Mouse (Mus musculus) cortical plate, adult 2 months (tissue): Measurements from ENCODE around the gene Lrrc8d.

Experiments used
- CTCF ChIP-seq: fragments of 200-500 bp; IDR thresholded peaks from 2 replicates; pipeline ENCODE4 v1.5.1; 2011; ENCODE audit warnings: mild to moderate bottlenecking, control low read depth, low read length; ENCODE audit not compliant: insufficient read depth; ENCODE audit errors: extremely low read depth
- POLR2A ChIP-seq: fragments of 200-500 bp; IDR thresholded peaks from 2 replicates; pipeline ENCODE4 v1.6.1; 2011; ENCODE audit warnings: mild to moderate bottlenecking, low read length, control low read depth; ENCODE audit not compliant: insufficient read depth; ENCODE audit errors: extremely low read depth

GRCm38 (mm10) chr5:105714446-105714845 is 14.7 kb downstream of the Lrrc8d start:
- TF ChIP-seq CTCF (no peak), POLR2A (no peak)
